Comparison of ENCODE assay signal across 9 mouse cellular contexts in the genomic region with DNA sequence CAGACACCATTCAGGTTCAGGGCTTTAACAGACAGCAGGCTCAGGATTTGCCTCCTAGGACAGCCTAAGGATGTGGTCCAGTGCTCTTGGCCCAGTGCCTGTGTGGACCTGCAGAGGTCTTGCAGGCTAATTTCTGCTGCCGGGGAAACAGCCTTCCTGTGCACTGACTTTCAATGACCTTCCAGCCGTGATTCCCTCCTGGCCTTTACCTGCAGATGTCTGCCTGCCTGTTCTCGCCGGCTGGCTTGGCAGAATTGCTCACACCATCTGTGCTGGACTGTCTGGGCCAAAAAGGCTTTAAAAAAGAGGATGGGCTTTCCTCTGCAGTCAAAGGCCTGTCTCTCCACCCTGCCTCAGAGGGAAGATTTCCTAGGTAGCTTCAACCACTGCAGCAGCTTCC.
A peak's percentile ranks its signal among the peaks of the same experiment; 100 is the strongest.
DNase-seq lines count a peak whose midpoint lies in the region; ATAC-seq lines count a peak whose summit lies in the region.
"Had no signal": no experiment of that assay in that cellular context is flagged by ENCODE, and none has a peak within 500 bp of the region (broad histone marks: within the 10 kb centered on the region; RNA-seq: fewer than 3 reads in every experiment).

No protein-coding gene starts in this region.

- H3K4me1 ChIP-seq in hindbrain, embryonic 14.5 days (replicated peaks; ENCODE audit: control insufficient read depth, insufficient read depth, low read length): peaks cover 11% of the 10 kb centered on the region; the same call in 1 of the 2 replicates
- H3K4me1 ChIP-seq in limb, embryonic 15.5 days: peaks cover 4% of the 10 kb centered on the region; the same call in 1 of the 2 replicates
- H3K4me1 ChIP-seq: midbrain, embryonic 12.5 days had no signal

- WGBS in hindbrain, embryonic 14.5 days: 20% methylated on average over 4 of the region's 4 CpGs
- 15% methylated on average over 4 of the region's 4 CpGs for WGBS in limb, embryonic 15.5 days

- H3K4me2 ChIP-seq in hindbrain, embryonic 14.5 days (replicated peaks): no peak overlapping the region
- H3K4me2 ChIP-seq in limb, embryonic 15.5 days: no peak overlapping the region
- H3K4me2 ChIP-seq: midbrain, embryonic 12.5 days had no signal

- peak; percentile 80; the same call in 1 of the 2 replicates for ATAC-seq in hindbrain, embryonic 14.5 days (ENCODE audit: low FRiP score)
- ATAC-seq in limb, embryonic 15.5 days (ENCODE audit: insufficient number of reproducible peaks, low FRiP score, low TSS enrichment, low read depth): 0 out of 2 replicates have a peak, but pooled peaks have one; percentile 40
- ATAC-seq in megakaryocyte progenitor cell, adult 5-6 weeks (replicated peaks; ENCODE audit: poor library complexity): no peak
- ATAC-seq in erythroblast, adult 5-6 weeks (replicated peaks; ENCODE audit: low FRiP score, poor library complexity, severe bottlenecking): no peak

- no peaks in the 10 kb centered on the region for H3K9me3 ChIP-seq in hindbrain, embryonic 14.5 days (ENCODE audit: control insufficient read depth, low read length)
- no peaks in the 10 kb centered on the region for H3K9me3 ChIP-seq in limb, embryonic 15.5 days
- H3K9me3 ChIP-seq: midbrain, embryonic 12.5 days had no signal

- no peak overlapping the region for H3K4me3 ChIP-seq in hindbrain, embryonic 14.5 days (replicated peaks; ENCODE audit: low read length)
- H3K4me3 ChIP-seq in limb, embryonic 15.5 days: no peak overlapping the region
- H3K4me3 ChIP-seq: midbrain, embryonic 12.5 days had no signal

- no peaks in the 10 kb centered on the region for H3K36me3 ChIP-seq in hindbrain, embryonic 14.5 days (replicated peaks; ENCODE audit: control insufficient read depth, insufficient read depth)
- no peaks in the 10 kb centered on the region for H3K36me3 ChIP-seq in limb, embryonic 15.5 days
- H3K36me3 ChIP-seq: midbrain, embryonic 12.5 days had no signal

- H3K27ac ChIP-seq in hindbrain, embryonic 14.5 days: 0 out of 2 replicates have a peak overlapping the region, but pooled peaks have one; percentile 41
- no peak overlapping the region for H3K27ac ChIP-seq in limb, embryonic 15.5 days
- H3K27ac ChIP-seq: midbrain, embryonic 12.5 days had no signal

- no peaks in the 10 kb centered on the region for H3K27me3 ChIP-seq in hindbrain, embryonic 14.5 days (ENCODE audit: control insufficient read depth, insufficient read depth, low read length)
- no peaks in the 10 kb centered on the region for H3K27me3 ChIP-seq in limb, embryonic 15.5 days
- H3K27me3 ChIP-seq: midbrain, embryonic 12.5 days had no signal

- intact Hi-C loops in left cerebral cortex, postnatal 36 days (cut with DNase I): no loop called here

- DNase-seq in left cerebral cortex, postnatal 36 days (ENCODE audit: low spot score in 2 of 2): peak; percentile 14 to 18
- DNase-seq in left cerebral cortex, adult 11 months (ENCODE audit: low spot score): no peak
- DNase-seq in cerebellum, adult 9-11 months: peak; percentile 85
- DNase-seq in hindbrain, embryonic 14.5 days (ENCODE audit: low spot score): peak; percentile 54
- no peak for DNase-seq in lung, postnatal 10 days

- H3K9ac ChIP-seq in hindbrain, embryonic 14.5 days: no peak overlapping the region
- no peak overlapping the region for H3K9ac ChIP-seq in limb, embryonic 15.5 days
- H3K9ac ChIP-seq: midbrain, embryonic 12.5 days had no signal

Comparison
In these comparisons a context has a peak if more than half of its experiments do, and no peak if none do; other contexts are left out.
1. DNase-seq: peak in left cerebral cortex, postnatal 36 days (2 of 2), cerebellum, adult 9-11 months (single experiment) and hindbrain, embryonic 14.5 days (single experiment); none in left cerebral cortex, adult 11 months (single experiment) and lung, postnatal 10 days (single experiment).
2. ATAC-seq: peak in hindbrain, embryonic 14.5 days (single experiment) and limb, embryonic 15.5 days (single experiment); none in megakaryocyte progenitor cell, adult 5-6 weeks (single experiment) and erythroblast, adult 5-6 weeks (single experiment).